Comparison of ENCODE assay signal across 10 mouse cellular contexts in genomic region chr3:101108282-101108681, GRCm38 (mm10). TPM values are rescaled to one million over a fixed set of nuclear protein-coding genes. Genes with fewer than 3 reads are reported as not detected.
DNase-seq lines count a peak whose midpoint lies in the region; ATAC-seq and TF ChIP-seq lines count a peak whose summit lies in the region.
"Had no signal": no experiment of that assay in that cellular context is flagged by ENCODE, and none has a peak within 500 bp of the region (broad histone marks: within the 10 kb centered on the region; RNA-seq: fewer than 3 reads in every experiment).

No protein-coding gene starts in this region.

- peak overlapping the region; percentile 66; the same call in 1 of the 2 replicates for H3K4me3 ChIP-seq in heart, embryonic 15.5 days
- H3K4me3 ChIP-seq in ES-Bruce4 (ENCODE audit: low read depth, low read length), result no peak overlapping the region
- H3K4me3 ChIP-seq in forebrain, embryonic 15.5 days, result peak overlapping the region; percentile 87; the same call in 1 of the 2 replicates
- peak overlapping the region; percentile 82; the same call in 1 of the 2 replicates for H3K4me3 ChIP-seq in midbrain, embryonic 13.5 days (replicated peaks)
- H3K4me3 ChIP-seq: megakaryocyte, embryonic 14.5 days had no signal

- H3K9ac ChIP-seq in heart, embryonic 15.5 days, result no peak overlapping the region
- H3K9ac ChIP-seq in ES-Bruce4 (ENCODE audit: low read depth, poor library complexity, severe bottlenecking), result 0 out of 2 replicates have a peak overlapping the region, but pooled peaks have one; percentile 94
- no peak overlapping the region for H3K9ac ChIP-seq in forebrain, embryonic 15.5 days (replicated peaks)
- H3K9ac ChIP-seq in midbrain, embryonic 13.5 days (replicated peaks), result no peak overlapping the region

- no peak for TF ChIP-seq POLR2A in ES-Bruce4 (IDR thresholded peaks at IDR 0.05; ENCODE audit: insufficient read depth, low read length)

- peak overlapping the region; percentile 91 for H3K4me2 ChIP-seq in heart, embryonic 15.5 days
- peak overlapping the region; percentile 95 for H3K4me2 ChIP-seq in forebrain, embryonic 15.5 days (replicated peaks)
- H3K4me2 ChIP-seq in midbrain, embryonic 13.5 days (replicated peaks), result peak overlapping the region; percentile 95

- no peaks in the 10 kb centered on the region for H3K27me3 ChIP-seq in heart, embryonic 15.5 days
- no peaks in the 10 kb centered on the region for H3K27me3 ChIP-seq in ES-Bruce4 (ENCODE audit: control insufficient read depth, insufficient read depth, low read length, poor library complexity, severe bottlenecking)
- H3K27me3 ChIP-seq in forebrain, embryonic 15.5 days, result no peaks in the 10 kb centered on the region
- H3K27me3 ChIP-seq in midbrain, embryonic 13.5 days, result peaks cover 4% of the 10 kb centered on the region; the same call in 1 of the 2 replicates

- DNase-seq in heart, adult 18-20 months, result no peak
- no peak for DNase-seq in layer of hippocampus, postnatal 10 days (ENCODE audit: low spot score in 2 of 2)
- no peak for DNase-seq in layer of hippocampus, adult 18-20 months (ENCODE audit: low spot score in 2 of 2)
- DNase-seq in adrenal gland, postnatal 4 days (ENCODE audit: low spot score in 2 of 2), result no peak
- DNase-seq: thymus, postnatal 14 days had no signal

- ATAC-seq in heart, embryonic 15.5 days (replicated peaks; ENCODE audit: insufficient number of reproducible peaks, insufficient read depth, low FRiP score, low read depth), result no peak
- ATAC-seq in forebrain, embryonic 15.5 days (replicated peaks), result no peak
- ATAC-seq in midbrain, embryonic 13.5 days, result no peak

- WGBS in heart, embryonic 15.5 days, result 74% methylated on average over 3 of the region's 3 CpGs
- 62% methylated on average over 3 of the region's 3 CpGs for WGBS in forebrain, embryonic 15.5 days
- 80% methylated on average over 3 of the region's 3 CpGs for WGBS in midbrain, embryonic 13.5 days

- H3K36me3 ChIP-seq in heart, embryonic 15.5 days, result no peaks in the 10 kb centered on the region
- no peaks in the 10 kb centered on the region for H3K36me3 ChIP-seq in ES-Bruce4 (ENCODE audit: control insufficient read depth, insufficient read depth, low read length, poor library complexity, severe bottlenecking)
- H3K36me3 ChIP-seq in forebrain, embryonic 15.5 days, result no peaks in the 10 kb centered on the region
- H3K36me3 ChIP-seq in midbrain, embryonic 13.5 days, result no peaks in the 10 kb centered on the region

- peaks cover 68% of the 10 kb centered on the region for H3K4me1 ChIP-seq in heart, embryonic 15.5 days (replicated peaks)
- peaks cover 5% of the 10 kb centered on the region for H3K4me1 ChIP-seq in ES-Bruce4 (ENCODE audit: control insufficient read depth, insufficient read depth, low read length)
- peaks cover 78% of the 10 kb centered on the region for H3K4me1 ChIP-seq in forebrain, embryonic 15.5 days
- H3K4me1 ChIP-seq in midbrain, embryonic 13.5 days (replicated peaks), result peaks cover 58% of the 10 kb centered on the region

- TF ChIP-seq CTCF in ES-Bruce4 (IDR thresholded peaks at IDR 0.05; ENCODE audit: low read depth, low read length), result no peak

- H3K27ac ChIP-seq in heart, embryonic 15.5 days, result no peak overlapping the region
- H3K27ac ChIP-seq in ES-Bruce4 (ENCODE audit: insufficient read depth, low read length), result no peak overlapping the region
- H3K27ac ChIP-seq in forebrain, embryonic 15.5 days (replicated peaks), result 0 out of 2 replicates have a peak overlapping the region, but pooled peaks have one; percentile 83
- H3K27ac ChIP-seq in midbrain, embryonic 13.5 days, result no peak overlapping the region

- no peak for TF ChIP-seq EP300 in ES-Bruce4 (IDR thresholded peaks at IDR 0.05; ENCODE audit: insufficient read depth, low read depth, low read length)

- H3K9me3 ChIP-seq in heart, embryonic 15.5 days (replicated peaks), result no peaks in the 10 kb centered on the region
- no peaks in the 10 kb centered on the region for H3K9me3 ChIP-seq in ES-Bruce4 (replicated peaks; ENCODE audit: control insufficient read depth, insufficient read depth, low read length, poor library complexity, severe bottlenecking)
- H3K9me3 ChIP-seq in forebrain, embryonic 15.5 days, result no peaks in the 10 kb centered on the region
- no peaks in the 10 kb centered on the region for H3K9me3 ChIP-seq in midbrain, embryonic 13.5 days

RNA-seq across cellular contexts. Expression of gene Ptgfrn, which starts 1.8 kb away (rescaled TPM):
- 5.7 and 6.0 TPM in 2 replicates for polyA plus RNA-seq in heart, embryonic 15.5 days (2015; fragmentation: Nextera tagmentation; extraction: Ambion mirVana)
- total RNA-seq in heart, adult 18-20 months (2021), result 10 to 100 TPM; 19.8 to 21.3 TPM
- 59.6 and 60.7 TPM in 2 replicates for polyA plus RNA-seq in ES-Bruce4 (2011; ENCODE audit: insufficient read depth, insufficient read length, low read depth, missing spikeins)
- 3.4 and 3.8 TPM in 2 replicates for polyA plus RNA-seq in forebrain, embryonic 15.5 days (2015; fragmentation: Nextera tagmentation; extraction: Ambion mirVana)
- 2.3 TPM in 2 replicates for polyA plus RNA-seq in midbrain, embryonic 13.5 days (2015; fragmentation: Nextera tagmentation; extraction: Ambion mirVana)
- 10 to 100 TPM; 30.4 to 30.8 TPM for total RNA-seq in layer of hippocampus, postnatal 10 days (2021)
- total RNA-seq in layer of hippocampus, adult 18-20 months (2021), result 10 to 100 TPM in 1 of 2 experiments, 1 to 10 TPM in 1; 7.8 to 11.1 TPM
- total RNA-seq in adrenal gland, postnatal 4 days (2021), result 10 to 100 TPM; 49.4 to 49.5 TPM
